Mouse (Mus musculus) liver, adult (tissue): ENCODE data around the gene Acp7.

Source experiments
- GATA4 ChIP-seq: IDR thresholded peaks from 2 replicates; pipeline ENCODE4 v1.6.1; 2014; ENCODE audit warnings: mild to moderate bottlenecking, low read length; ENCODE audit not compliant: insufficient replicate concordance

Gene Acp7

DNA sequence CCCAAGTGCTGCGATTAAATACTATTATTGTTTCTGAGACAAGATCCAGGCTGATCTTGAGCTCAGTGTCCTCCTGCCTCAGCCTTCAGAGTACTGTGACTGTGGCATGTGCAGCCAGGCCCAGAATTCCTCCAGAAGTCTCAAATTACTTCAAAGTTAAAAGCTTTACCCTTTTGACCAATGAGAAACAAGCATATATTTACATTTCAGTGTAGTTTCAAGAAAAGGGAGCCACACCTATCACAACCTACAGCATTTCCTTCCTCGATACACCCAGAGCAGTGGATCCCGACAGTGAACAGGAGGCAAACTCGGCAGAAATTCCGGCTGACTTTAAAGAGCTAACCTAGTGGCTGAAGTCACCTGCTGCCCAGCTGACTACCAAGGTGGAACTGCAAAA is 6.3 kb downstream of the Acp7 start:
- no peak for TF ChIP-seq GATA4

DNA sequence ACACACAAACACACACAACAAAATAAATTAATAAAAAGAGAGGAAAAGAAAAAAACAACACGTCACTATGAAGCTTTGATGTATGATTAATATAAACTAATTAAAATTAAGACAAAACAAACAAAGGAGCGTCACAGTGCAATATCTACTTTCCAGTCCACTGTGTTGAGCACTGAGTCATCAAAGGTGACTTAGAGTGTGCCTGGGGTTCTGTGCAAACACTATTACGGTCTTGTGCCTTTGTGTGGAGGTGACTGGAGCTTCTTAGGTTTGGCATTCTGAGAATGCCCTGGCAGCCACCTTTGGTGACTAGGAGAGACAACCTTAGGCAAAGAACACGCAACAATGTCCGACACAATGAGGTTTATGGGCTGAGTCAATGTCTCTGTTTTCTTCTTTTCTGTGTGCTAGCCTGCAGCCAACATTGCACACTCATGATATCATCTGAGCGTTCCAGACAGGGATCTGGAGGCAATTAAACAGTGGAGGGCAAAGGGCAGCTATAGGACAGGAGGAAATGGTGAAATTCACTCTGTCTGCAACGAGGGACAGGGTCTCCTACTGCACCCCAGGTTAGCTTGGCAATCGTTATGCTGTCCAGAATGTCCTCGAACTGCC is 11.9 kb downstream of the Acp7 start:
- TF ChIP-seq GATA4, result no peak

DNA sequence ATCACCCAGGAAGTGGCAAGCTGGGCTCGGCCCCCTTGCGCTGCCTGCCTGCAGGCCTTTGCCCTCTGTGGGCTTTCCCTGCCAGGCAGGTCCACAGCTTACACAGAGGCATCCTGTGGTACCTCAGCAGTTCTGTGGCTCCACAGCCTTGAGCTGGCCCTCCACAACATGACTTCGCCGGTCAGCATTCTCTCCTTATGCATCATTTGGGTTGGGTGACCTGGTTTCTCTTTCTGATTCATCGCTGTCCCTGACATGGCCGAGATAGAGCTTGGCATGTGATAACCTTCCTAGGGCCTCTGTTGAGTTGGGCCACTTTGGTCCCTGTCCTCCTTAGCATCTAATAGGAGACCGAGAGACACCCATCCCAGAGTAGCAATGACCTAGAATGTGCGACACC is 25.2 kb downstream of the Acp7 start:
- TF ChIP-seq GATA4, result no peak

DNA sequence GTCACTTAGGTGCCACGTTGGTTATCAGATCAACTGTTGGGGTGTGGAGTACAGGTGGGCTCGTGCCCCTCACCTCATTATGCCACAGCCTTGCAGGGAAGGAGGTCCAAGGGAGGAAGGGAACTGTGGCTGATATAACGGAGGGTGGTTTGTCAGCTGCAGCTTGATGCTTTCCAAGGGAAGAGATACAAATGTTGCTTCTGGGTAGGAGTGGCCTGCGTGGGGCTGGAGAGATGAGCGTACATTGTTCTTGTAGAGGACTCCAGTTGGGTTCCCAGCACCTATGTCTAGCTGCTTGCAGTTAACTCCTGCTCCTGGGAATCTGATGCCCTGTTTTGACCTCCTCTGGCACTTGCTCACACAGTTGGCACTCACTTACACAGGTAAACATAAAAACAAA is 28.0 kb downstream of the Acp7 start:
- TF ChIP-seq GATA4, result no peak

DNA sequence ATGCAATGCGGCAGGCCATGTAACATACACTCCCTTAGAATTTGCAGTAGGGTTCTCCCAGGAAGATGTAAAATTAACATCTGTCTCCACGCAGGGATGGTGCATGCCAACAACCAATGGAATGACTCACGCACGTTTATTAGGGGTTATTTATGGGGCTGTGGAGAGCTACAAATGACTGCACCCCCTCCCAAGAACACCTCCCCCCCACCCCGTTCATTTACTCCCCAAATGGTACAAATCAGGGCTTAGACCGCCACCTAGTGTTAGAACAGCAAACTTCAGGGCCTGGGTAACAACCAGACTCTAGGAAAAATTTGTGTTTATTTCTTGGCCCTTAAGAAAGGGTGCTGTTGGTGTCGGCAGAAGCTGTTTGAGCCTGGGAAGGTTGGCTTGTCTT is 29.5 kb downstream of the Acp7 start:
- no peak for TF ChIP-seq GATA4

DNA sequence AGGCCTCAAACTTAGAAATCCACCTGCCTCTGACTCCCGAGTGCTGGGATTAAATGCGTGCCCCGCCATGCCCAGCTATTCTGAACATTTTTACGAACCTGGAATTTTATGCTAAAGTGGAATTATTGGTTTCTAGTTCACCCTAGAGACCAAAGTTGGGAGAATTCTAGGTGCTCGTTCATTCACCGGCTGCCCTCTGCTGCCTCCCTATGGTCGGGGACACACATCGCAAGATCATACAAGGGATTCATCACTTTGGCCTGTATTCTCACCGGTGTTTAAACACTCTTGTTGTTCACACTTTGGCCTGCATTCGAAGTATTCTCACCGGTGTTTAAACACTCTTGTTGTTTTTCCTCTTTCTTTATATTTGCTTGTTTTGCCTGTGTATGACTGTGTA is 30.1 kb downstream of the Acp7 start:
- no peak for TF ChIP-seq GATA4

DNA sequence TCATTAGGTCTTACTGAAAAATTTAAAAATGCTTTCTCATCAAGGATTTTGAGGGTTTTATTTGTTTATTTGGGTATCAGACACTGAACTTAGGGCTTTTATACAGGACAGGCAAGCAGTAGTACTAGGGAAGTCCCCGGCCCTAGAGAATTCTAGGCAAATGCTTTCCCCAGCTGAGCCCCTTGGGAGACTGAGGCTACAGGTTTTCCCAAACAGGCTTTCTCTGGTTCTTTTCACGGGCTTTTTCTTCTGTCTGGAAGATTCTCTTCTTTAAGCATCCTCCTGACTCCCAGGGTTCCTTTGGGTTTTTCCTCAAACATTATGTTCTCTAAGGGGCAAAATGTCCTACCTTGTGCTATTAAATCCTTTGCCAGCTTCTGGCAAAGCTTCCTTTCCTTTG is 32.2 kb downstream of the Acp7 start:
- TF ChIP-seq GATA4, result no peak

DNA sequence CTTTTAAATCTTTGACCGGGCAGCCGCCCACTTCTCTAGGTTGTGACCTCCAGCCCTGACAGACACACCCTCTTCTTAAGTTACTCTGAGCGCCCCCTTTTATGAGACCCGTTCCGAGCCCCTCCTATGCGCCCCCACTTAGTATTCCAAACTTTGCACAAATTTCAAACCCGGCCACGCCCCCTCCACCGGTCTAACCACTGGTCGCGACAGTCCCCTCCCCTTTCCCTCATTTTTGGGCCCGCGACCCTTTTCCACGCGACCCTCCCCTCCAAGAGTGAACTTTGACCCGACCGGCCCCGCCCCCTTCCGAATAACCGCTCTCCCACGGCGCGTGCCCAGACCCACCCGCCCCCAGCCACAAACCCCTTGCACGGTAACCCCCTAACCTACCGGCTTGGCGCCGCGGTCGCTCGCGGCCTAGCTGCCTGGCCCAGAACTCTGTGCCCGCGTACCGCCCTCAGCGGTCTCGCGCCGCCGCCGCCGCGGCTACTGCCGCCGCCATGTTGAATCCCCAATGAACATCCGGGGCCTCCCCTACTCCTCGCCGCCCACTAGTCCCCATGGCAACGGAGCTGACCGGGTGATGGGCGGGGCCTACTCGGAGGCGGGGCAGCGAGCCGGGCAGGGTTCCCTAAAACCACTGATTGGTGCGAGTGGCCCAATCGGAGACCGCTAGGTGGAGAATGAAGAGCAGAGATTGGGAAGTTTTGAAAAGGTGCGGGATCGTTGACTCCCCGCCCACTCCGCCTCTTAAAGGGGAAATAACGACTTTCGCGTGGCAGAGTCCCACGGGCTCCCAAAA is 33.3 kb downstream of the Acp7 start, which contains the start of the genes Samd4b and Pak4:
TSS of gene Samd4b (minus strand) at position 503 of the 805 bp plus-strand sequence.
TSS of gene Pak4 (minus strand) at position 544 of the 805 bp plus-strand sequence.
- TF ChIP-seq GATA4, result no peak; the same call in 1 of the 2 replicates

DNA sequence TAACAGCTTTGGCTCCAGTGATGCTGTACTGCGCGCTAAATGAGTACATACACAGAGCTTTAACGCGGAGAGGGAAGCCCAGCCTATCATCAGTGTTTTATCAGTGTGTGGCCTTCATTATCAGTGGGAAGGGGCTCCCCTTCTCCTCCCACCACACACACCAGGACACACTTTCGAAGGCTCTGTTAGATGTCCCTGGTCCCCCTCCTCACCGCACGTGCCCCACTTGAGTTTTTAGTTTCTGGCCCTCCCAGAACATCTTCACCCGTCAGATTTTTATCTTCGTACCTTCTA is 33.9 kb downstream of the Acp7 start:
- TF ChIP-seq GATA4, result no peak

DNA sequence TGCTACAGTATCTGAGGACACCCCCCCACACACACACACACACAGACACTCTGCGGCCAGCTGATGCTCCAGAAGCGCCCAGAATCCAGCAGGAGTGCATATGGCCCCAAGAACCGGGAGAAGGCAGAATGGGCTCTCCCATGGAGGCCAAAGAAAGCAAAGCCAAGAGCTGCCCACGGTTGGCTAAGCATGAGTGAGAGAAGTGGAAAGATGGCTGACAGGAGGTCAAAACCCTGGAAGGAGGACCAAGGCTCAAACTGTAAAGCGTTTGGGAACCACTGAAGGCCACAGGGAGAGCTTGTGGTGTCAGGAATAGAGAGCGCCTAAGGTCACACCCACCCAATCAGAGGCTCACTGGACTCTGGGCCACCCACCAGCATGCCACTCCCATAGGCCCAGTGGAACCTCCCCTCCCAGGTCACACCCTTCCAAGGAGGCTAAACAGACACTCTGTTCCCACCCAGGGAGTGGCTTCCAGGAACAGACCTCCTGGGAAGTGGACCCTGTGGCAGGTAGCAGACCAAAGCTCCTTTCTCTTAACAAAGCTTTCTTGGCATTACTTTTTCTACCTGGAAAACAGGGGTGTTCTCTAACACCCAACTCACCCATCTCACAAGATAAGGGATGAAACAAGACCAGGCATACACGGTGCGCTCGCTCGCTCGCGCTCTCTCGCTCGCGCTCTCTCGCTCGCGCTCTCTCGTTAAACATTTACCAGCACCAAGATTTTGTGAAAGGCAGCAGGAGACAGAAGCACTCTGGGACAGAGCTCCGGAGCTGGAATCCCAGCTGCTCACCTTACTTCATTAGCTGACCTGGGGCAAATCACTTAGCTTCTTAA is 34.5 kb downstream of the Acp7 start:
- no peak for TF ChIP-seq GATA4

DNA sequence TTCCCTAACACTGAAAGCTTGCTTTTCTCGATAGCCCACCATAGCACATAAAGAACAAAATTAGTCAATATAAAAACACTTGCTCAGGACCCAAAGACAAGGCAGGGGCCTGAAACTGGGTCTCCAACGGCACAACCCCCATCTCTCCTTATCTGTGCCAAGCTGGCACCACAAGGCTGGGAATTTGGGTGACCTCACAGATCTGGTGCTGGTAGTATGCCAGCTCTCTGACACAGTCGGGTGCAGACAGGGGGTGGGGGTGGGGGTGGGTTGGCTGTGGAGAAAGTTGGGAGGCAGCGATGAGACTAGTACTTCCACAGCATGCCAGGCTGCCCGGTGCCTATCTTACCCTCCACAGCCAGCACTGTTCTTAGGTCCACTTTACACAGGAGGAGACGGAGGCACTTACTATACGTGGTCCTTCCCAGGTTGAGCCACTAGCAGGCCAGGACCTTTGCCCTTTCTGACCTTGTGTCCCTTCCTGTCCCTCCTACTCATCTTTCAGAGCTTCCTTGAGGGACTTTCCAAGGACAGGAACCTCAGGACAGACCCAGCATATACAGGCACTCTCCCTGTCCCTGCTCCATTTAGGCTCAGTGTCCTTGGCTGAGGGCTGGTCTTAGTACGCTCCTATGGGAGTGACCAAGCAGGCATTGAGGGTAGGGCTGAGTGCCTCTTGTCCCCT is 35.2 kb downstream of the Acp7 start:
- TF ChIP-seq GATA4, result no peak

DNA sequence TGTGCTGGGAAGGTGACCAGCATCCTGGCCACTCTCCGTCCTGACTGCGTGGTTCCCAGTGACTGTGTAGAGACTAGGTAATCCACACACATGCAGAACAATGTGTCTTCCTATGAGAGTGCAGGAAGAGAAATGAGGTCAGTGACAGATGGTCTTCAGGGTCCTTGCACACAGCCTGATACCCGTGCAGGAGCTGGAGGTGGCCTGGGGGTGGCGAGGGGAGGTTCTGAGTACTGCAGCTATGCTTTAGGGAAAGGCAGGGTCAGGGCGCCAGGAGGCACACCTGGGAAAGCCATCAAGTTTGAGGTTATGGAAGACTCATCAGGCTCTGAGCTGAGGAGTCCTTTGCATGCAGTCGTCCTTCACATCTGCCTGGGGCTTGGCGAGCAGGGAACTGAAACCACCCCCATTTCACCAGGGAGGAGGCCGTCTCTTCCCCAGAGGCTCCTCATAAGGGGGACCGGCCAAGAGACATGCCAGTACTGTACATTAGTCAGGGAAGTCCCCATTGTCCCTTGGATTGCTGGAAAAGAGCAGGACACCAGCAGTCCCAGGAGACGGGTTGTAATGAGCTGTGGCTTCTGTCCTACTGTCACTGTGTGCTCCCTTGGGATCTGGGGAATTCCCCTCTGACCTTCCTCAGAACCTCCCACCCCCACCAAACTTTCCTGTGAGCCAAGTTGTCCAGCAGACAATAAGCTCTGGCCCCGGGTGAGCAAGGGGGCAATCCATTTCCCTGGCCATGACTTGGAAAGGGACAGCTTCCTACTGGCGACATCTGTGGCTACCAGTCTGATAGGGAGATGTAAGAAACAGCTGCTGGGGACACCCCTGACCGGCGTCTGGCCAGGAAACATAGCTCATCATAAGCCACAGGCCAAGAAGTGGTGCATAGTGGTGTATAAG is 37.7 kb downstream of the Acp7 start:
- TF ChIP-seq GATA4, result no peak

DNA sequence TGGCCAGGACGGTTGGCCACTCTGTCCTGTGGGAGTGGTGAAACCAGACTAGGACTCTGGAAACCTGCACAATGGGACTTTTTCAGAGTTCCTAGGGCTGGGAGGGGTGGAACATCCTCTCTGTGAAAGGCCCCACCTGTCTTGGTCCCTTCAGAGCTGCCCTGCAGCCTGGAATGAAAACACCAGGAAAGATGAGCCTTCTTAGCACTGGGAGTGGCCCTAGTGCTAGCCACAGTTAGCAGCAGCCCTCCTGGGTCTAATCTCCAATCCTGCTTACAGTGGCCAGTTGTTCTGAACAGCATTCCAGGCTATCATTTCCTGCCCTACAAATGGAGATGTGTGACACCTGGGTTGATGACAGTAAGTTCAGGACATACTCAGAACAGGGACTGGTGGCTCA is 39.3 kb downstream of the Acp7 start:
- TF ChIP-seq GATA4, result no peak

DNA sequence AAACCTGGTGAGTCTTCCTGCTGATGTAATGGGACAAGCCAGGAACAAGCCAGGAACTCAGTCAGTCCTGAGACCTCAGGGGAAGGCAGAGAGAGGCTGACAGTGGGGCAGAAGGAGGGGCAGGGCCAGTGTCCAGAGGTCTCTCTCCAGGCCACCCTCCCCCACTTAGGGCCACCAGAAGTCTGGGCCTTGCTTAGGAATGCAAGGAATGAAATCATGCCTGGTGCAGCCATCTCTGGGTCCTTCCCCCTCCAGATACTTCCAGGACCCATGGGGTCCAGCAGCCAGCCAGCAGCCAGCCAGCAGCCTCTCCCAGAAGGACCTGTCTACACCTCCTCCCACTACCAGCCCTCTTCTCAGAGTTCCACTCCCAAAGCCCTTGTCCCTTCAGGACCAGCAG is 43.5 kb downstream of the Acp7 start:
- TF ChIP-seq GATA4, result no peak

DNA sequence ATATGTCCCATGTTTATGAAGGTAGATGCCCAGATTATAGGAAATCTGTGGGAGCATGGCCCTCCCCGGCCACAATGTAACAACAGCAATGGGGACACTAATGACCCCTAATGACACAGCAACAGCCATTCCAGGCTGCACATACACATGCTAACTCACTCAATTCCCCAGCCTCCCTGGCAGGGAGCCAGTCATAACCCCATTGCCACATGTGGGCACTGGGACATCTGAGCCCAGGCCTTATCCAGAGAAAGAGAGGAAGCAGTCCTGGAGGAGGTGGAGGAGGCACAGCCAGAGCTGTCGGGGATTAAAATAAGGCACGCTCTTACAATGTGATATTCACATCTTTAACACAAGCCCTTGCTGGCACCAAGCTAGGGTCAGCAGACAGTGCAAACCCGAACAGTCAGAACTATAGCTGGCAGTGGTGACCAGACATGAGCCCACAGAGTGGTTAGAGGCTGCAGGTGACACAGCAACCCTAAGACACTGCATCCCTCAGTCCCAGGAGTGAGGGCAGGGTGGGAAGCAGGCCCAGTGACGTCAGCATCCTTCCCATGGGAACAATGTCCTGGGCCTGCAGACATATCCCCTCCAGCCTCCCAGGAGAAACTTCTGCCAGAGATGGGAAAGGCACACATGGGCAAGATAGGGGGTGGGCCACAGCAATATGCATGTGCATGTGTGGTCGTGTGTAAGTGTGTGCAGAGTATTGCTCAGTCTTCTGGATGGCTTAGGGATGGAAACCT is 44.3 kb downstream of the Acp7 start:
- TF ChIP-seq GATA4, result no peak
